Mouse (Mus musculus) kidney, adult 10 weeks (tissue): ENCODE results near the gene Arl6ip1. TPM values are rescaled to one million over a fixed set of nuclear protein-coding genes. Genes with fewer than 3 reads are reported as not detected.

ENCODE experiments used
- polyA plus RNA-seq: library from polyadenylated mRNA; stranded (reverse); fragments of 350-450 nt; fragmentation: Illumina TruSeq; extraction: RNeasy Lipid Tissue Mini Kit (QIAGEN cat#74804); gene quantifications from one replicate; pipeline ENCODE4 v1.2.3, GENCODE M21; 2014; ENCODE audit warnings: low read depth, low replicate concordance

Gene Arl6ip1
- polyA plus RNA-seq, result 784 TPM

DNA sequence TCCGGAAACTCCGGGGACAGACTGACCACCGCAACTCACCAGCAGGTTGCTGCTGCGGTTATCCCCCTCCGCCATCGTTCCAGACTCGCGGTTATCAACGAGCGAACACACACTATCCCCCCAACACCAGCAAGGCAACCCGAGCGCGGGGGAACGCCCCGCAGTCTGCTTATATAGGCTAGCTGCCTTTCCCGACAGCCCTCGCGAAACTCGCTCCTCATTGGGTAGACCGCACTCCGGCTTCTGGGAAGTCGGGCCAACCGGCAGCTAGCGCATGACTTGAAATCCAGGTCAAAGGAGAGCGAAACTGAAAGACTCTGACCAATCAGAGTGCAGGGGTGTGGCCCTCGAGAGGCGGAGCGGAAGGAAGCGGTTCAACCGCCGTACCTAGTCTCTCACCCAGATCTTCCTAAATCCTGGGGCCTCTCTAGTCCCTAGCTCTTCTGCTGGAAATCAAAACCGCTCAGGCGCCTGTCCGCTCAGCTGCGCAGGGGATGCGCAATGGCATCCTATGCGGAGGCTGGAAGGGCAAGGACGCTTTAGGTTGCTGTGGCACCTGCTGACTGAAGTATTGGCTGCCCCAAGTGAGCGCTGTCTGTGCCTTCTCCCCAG lies at the start of gene Arl6ip1:
TSS of gene Arl6ip1 (minus strand) at position 233 of the 612 bp plus-strand sequence.

DNA sequence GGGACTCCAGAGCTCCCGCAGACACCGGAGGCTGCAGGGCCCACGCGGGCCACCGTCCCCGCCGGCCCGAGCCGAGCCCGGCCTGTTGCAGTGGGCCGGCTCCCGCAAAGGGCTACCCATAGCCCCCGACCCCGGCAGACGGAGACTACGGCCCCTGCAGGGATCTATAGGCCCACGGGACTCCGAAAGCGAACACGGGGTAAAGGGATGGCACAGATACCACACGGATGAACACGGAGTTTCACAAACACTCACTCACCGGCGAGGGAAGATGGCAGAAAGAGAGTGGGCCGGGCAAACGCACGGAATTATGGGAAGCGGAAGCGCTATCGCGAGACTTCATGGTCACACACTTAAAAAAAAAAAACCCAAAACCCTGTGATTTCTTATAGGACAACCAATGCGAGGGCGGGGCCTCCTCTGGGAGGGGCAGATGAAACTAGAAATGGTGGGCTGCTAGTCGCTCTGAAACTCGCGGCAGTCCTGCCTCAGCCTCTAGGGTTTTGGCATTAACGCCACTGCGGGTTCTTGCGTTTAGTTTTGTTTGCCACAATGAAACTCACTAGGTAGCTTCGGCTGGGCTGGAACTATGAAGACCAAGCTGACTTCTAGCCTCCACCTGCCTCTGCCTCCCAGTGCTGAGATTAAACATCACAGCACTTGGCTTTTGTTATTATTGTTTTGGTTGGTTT lies 13.4 kb downstream of the Arl6ip1 start, which contains the start of gene Rps15a:
TSS of gene Rps15a (minus strand) at position 312 of the 692 bp plus-strand sequence.

Other genes starting within 250 kb of the Arl6ip1 start
- gene Rps15a, start 13.5 kb downstream of the Arl6ip1 start, polyA plus RNA-seq, result 430 TPM
- 37.5 TPM for gene Smg1, start 114.0 kb upstream of the Arl6ip1 start, polyA plus RNA-seq